Mouse (Mus musculus) brain, embryonic 14.5 days (tissue): ENCODE results near the gene Lrrn1.

Experiments used
- CTCF ChIP-seq: fragments of 200-500 bp; IDR thresholded peaks from 2 replicates; pipeline ENCODE4 v1.5.1; 2012; ENCODE audit warnings: inconsistent platforms, mild to moderate bottlenecking, moderate library complexity, borderline replicate concordance; ENCODE audit not compliant: insufficient read depth, insufficient read length; ENCODE audit errors: extremely low read depth
- POLR2A ChIP-seq: fragments of 200-500 bp; IDR thresholded peaks from 2 replicates; pipeline ENCODE4 v1.6.1; 2012; ENCODE audit warnings: mild to moderate bottlenecking, inconsistent platforms, borderline replicate concordance; ENCODE audit not compliant: poor library complexity, insufficient read depth, insufficient read length, severe bottlenecking; ENCODE audit errors: extremely low read depth

DNA sequence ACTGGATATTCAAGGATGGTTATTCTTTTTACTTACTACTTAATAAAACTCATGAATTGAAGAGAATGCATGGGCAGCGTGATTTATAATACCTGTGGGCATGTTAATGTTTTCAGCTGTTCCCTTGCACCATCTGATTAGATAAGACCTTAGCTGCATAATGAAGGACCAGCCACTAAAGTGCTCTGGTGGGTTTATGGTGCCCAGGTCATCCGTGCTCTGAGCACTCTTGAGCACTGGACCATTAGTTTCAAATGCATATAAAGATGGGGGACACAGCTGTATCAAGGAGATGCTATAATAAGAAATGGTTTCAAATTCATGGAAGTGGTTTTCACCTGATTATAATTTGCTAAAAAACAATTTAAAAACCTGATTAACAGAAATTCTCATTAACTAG lies 16.7 kb downstream of the Lrrn1 start:
- TF ChIP-seq POLR2A (no peak), CTCF (no peak)
